Mouse (Mus musculus) liver, embryonic 16.5 days (tissue): ENCODE measurements around the gene Kcnk18. TPM values are rescaled to one million over a fixed set of nuclear protein-coding genes. Genes with fewer than 3 reads are reported as not detected.
A peak's percentile ranks its signal among the peaks of the same experiment; 100 is the strongest.

Experiments
- ATAC-seq: fragments of 200-750 bp; cut with Nextera tagmentation; 2 replicates; pipeline ENCODE4 v1.8.0; 2017; ENCODE audit warnings: low read depth, mild to moderate bottlenecking, moderate number of reproducible peaks, moderate library complexity
- H3K27ac ChIP-seq: fragments of 300-500 bp; sonication (generic); 2 replicates; pipeline ENCODE4 v1.5.1; 2014; ENCODE audit warnings: mild to moderate bottlenecking, low read length
- H3K27me3 ChIP-seq: fragments of 300-500 bp; sonication (generic); 2 replicates; pipeline ENCODE4 v1.6.1; 2014; ENCODE audit warnings: low read depth, low read length, mixed read lengths; ENCODE audit not compliant: control insufficient read depth, insufficient read depth
- H3K36me3 ChIP-seq: fragments of 300-500 bp; sonication (generic); 2 replicates; pipeline ENCODE4 v1.6.1; 2014; ENCODE audit warnings: mild to moderate bottlenecking; ENCODE audit not compliant: control insufficient read depth, insufficient read depth
- H3K4me1 ChIP-seq: fragments of 300-500 bp; sonication (generic); 2 replicates; pipeline ENCODE4 v1.6.1; 2014; ENCODE audit warnings: low read depth, low read length, mixed read lengths; ENCODE audit not compliant: control insufficient read depth
- H3K4me2 ChIP-seq: fragments of 300-500 bp; sonication (generic); 2 replicates; pipeline ENCODE4 v1.6.1; 2014; ENCODE audit warnings: low read depth, low read length, mixed read lengths
- H3K4me3 ChIP-seq: fragments of 300-500 bp; sonication (generic); 2 replicates; pipeline ENCODE4 v1.5.1; 2014; ENCODE audit warnings: low read depth, mild to moderate bottlenecking, low read length
- H3K9ac ChIP-seq: fragments of 300-500 bp; sonication (generic); 2 replicates; pipeline ENCODE4 v1.6.1; 2014; ENCODE audit warnings: low read depth, low read length
- H3K9me3 ChIP-seq: fragments of 300-500 bp; sonication (generic); replicated peaks from 2 replicates; pipeline ENCODE4 v1.6.1; 2016; ENCODE audit warnings: low read length; ENCODE audit not compliant: control insufficient read depth
- WGBS: fragments of 180-500 bp; shearing (Covaris S2); extraction: QIAGEN DNeasy Blood & Tissue Kit; methylation state at CpG from one replicate; pipeline ENCODE4 v1.1.7; 2014; ENCODE audit not compliant: insufficient replicate concordance; 5-methylcytosine and 5-hydroxymethylcytosine counted together
- polyA plus RNA-seq: library from polyadenylated mRNA; unstranded; fragments of >200 nt; fragmentation: Nextera tagmentation; extraction: Ambion mirVana; gene quantifications from 2 replicates; pipeline ENCODE4 v1.2.1, GENCODE M21; 2015

Gene Kcnk18
- polyA plus RNA-seq: not detected in 2 replicates

- no peak within 1 kb of the TSS for H3K9ac ChIP-seq
- H3K4me3 ChIP-seq: no peak within 1 kb of the TSS
- WGBS: 67% methylated on average over 8 of the region's 8 CpGs
- no peaks in the 10 kb centered on the region for H3K9me3 ChIP-seq
- H3K4me2 ChIP-seq: no peak within 1 kb of the TSS
- no peaks in the 10 kb centered on the region for H3K4me1 ChIP-seq
- H3K36me3 ChIP-seq: no peaks in the 10 kb centered on the region
- no peak for ATAC-seq
- H3K27ac ChIP-seq: no peak within 1 kb of the TSS
- H3K27me3 ChIP-seq: no peaks in the 10 kb centered on the region
Observed at GRCm38 (mm10) chr19:59218991-59219390, at the start of gene Kcnk18. Gene Kcnk18, plus strand, starts transcription at chr19:59219214.

GRCm38 (mm10) chr19:59169936-59170765, 48.9 kb upstream of the Kcnk18 start, which contains the start of gene Vax1:
Gene Vax1, minus strand, starts transcription at chr19:59170056.
- H3K27me3 ChIP-seq: peaks cover 92% of the 10 kb centered on the region
- peak within 1 kb of the TSS; percentile 8; the same call in 1 of the 2 replicates for H3K4me2 ChIP-seq
- H3K27ac ChIP-seq: no peak within 1 kb of the TSS
- no peak for ATAC-seq
- H3K4me3 ChIP-seq: peak within 1 kb of the TSS; percentile 23
- no peaks in the 10 kb centered on the region for H3K36me3 ChIP-seq
- H3K4me1 ChIP-seq: no peaks in the 10 kb centered on the region
- WGBS: 1% methylated on average over 54 of the region's 54 CpGs
- no peaks in the 10 kb centered on the region for H3K9me3 ChIP-seq
- H3K9ac ChIP-seq: no peak within 1 kb of the TSS

GRCm38 (mm10) chr19:59170766-59171095, 48.3 kb upstream of the Kcnk18 start:
- no peak for ATAC-seq
- WGBS: 0% methylated on average over 5 of the region's 6 CpGs
- no peak overlapping the region for H3K9ac ChIP-seq
- no peak overlapping the region for H3K4me2 ChIP-seq
- H3K4me1 ChIP-seq: no peaks in the 10 kb centered on the region
- no peak overlapping the region for H3K4me3 ChIP-seq
- H3K27ac ChIP-seq: no peak overlapping the region
- H3K9me3 ChIP-seq: no peaks in the 10 kb centered on the region
- no peaks in the 10 kb centered on the region for H3K36me3 ChIP-seq
- peaks cover 88% of the 10 kb centered on the region for H3K27me3 ChIP-seq

GRCm38 (mm10) chr19:59171151-59171870, 47.7 kb upstream of the Kcnk18 start:
- ATAC-seq: no peak
- Histone ChIP-seq H3K36me3 (no peaks in the 10 kb centered on the region), H3K4me1 (no peaks in the 10 kb centered on the region), H3K9me3 (no peaks in the 10 kb centered on the region), H3K4me2 (no peak overlapping the region), H3K27ac (no peak overlapping the region), H3K4me3 (no peak overlapping the region), H3K27me3 (peaks cover 83% of the 10 kb centered on the region), H3K9ac (no peak overlapping the region)
- 3% methylated on average over 38 of the region's 38 CpGs for WGBS

GRCm38 (mm10) chr19:59171871-59172245, 47.2 kb upstream of the Kcnk18 start:
- Histone ChIP-seq H3K4me1 (no peaks in the 10 kb centered on the region), H3K9ac (no peak overlapping the region), H3K9me3 (no peaks in the 10 kb centered on the region), H3K4me2 (no peak overlapping the region), H3K4me3 (no peak overlapping the region), H3K36me3 (no peaks in the 10 kb centered on the region), H3K27ac (no peak overlapping the region), H3K27me3 (peaks cover 78% of the 10 kb centered on the region)
- 2% methylated on average over 19 of the region's 19 CpGs for WGBS
- no peak for ATAC-seq

GRCm38 (mm10) chr19:59172781-59173180, 46.2 kb upstream of the Kcnk18 start:
- H3K9me3 ChIP-seq: no peaks in the 10 kb centered on the region
- ATAC-seq: no peak
- no peaks in the 10 kb centered on the region for H3K4me1 ChIP-seq
- H3K9ac ChIP-seq: no peak overlapping the region
- 4% methylated on average over 3 of the region's 3 CpGs for WGBS
- H3K4me3 ChIP-seq: no peak overlapping the region
- no peak overlapping the region for H3K4me2 ChIP-seq
- H3K27me3 ChIP-seq: peaks cover 69% of the 10 kb centered on the region
- no peaks in the 10 kb centered on the region for H3K36me3 ChIP-seq
- no peak overlapping the region for H3K27ac ChIP-seq

- H3K36me3 ChIP-seq: no peaks in the 10 kb centered on the region
- WGBS: 11% methylated on average over 6 of the region's 6 CpGs
- no peak overlapping the region for H3K4me2 ChIP-seq
- H3K4me3 ChIP-seq: no peak overlapping the region
- no peaks in the 10 kb centered on the region for H3K4me1 ChIP-seq
- no peak for ATAC-seq
- no peaks in the 10 kb centered on the region for H3K9me3 ChIP-seq
- peaks cover 62% of the 10 kb centered on the region for H3K27me3 ChIP-seq
- H3K27ac ChIP-seq: no peak overlapping the region
- H3K9ac ChIP-seq: no peak overlapping the region
Observed at GRCm38 (mm10) chr19:59173341-59174015, 45.5 kb upstream of the Kcnk18 start.

GRCm38 (mm10) chr19:59184000-59184399, 35.0 kb upstream of the Kcnk18 start:
- no peaks in the 10 kb centered on the region for H3K4me1 ChIP-seq
- no peak for ATAC-seq
- no peak overlapping the region for H3K9ac ChIP-seq
- H3K36me3 ChIP-seq: no peaks in the 10 kb centered on the region
- WGBS: 25% methylated on average over 3 of the region's 3 CpGs
- H3K27me3 ChIP-seq: peaks cover 10% of the 10 kb centered on the region; the same call in 1 of the 2 replicates
- no peak overlapping the region for H3K4me2 ChIP-seq
- no peak overlapping the region for H3K27ac ChIP-seq
- H3K4me3 ChIP-seq: no peak overlapping the region
- no peaks in the 10 kb centered on the region for H3K9me3 ChIP-seq
